Mouse (Mus musculus) urinary bladder, postnatal 14 days (tissue): ENCODE results near the gene Stim2.

ENCODE experiments used
- DNase-seq: peaks from one replicate; pipeline ENCODE4 v3.0.0; 2021; ENCODE audit warnings: low spot score

Stim2 gene

GRCm38 (mm10) chr5:54049145-54049733 is 50.9 kb downstream of the Stim2 start:
- DNase-seq = no peak

- no peak for DNase-seq
Observed at GRCm38 (mm10) chr5:54049940-54050339, 51.6 kb downstream of the Stim2 start.

DNA sequence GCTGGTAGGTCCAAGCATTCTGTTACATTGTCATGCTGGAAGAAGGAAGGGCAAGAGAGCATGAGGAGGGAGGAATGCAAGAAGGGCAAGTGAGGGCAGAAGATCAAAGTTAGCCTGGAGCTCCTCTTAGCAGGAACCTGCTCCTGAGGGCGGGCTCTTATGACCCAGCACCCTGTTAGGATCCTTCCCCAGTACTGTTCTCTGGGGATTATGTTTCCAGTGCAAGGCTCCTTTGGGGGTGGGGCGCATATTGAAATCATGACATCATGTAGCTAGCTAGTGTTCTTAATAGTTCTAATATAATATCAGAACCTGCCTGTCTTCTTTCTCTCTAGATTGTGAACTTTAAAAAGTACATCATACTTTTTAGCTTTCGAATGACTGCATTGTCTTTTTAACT is 52.8 kb downstream of the Stim2 start:
- DNase-seq = no peak

GRCm38 (mm10) chr5:54052205-54052604 is 53.9 kb downstream of the Stim2 start:
- DNase-seq = no peak

GRCm38 (mm10) chr5:54053673-54054366 is 55.5 kb downstream of the Stim2 start:
- no peak for DNase-seq

GRCm38 (mm10) chr5:54056266-54056665 is 58.0 kb downstream of the Stim2 start:
- DNase-seq = no peak

DNA sequence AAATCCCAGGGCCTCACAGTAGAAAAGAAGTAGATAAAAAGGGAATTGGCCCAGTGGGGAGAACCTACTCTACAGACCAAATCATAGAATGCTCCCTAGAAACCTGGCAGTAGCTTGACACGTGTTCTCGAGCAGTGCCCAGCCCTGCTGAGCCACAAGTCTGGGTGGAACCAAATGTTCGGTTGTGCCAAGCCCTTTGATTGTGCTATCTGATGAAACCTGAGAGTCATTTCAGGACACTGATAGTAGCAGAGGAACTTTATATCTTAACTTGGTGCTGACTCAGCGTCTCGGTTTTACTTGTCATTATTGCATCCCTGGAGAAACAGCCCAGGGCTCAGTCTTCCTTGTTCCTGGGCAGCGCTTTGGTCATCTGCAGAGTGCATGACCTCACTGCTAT is 61.7 kb downstream of the Stim2 start:
- DNase-seq = no peak

GRCm38 (mm10) chr5:54062079-54062478 is 63.8 kb downstream of the Stim2 start:
- no peak for DNase-seq

GRCm38 (mm10) chr5:54067591-54067990 is 69.3 kb downstream of the Stim2 start:
- no peak for DNase-seq

DNA sequence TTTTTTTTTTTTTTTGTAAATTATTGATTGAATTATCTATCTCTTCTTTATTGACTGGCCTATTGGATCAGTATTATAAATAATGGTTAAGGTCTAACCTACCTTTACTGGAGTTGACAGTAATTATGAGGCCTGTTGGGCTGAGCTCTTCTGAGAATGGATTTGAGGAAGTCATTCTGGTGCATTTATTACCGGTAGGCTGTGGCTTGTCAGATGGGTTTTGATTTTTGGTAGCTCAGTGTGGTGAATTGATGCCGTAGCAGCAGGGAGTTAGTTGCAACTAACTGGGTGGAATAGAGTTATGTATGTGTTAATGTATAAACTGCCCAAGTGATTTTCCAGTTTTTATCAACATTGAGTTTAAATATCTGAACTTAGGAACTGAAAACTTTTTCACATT is 72.2 kb downstream of the Stim2 start:
- DNase-seq = no peak

DNA sequence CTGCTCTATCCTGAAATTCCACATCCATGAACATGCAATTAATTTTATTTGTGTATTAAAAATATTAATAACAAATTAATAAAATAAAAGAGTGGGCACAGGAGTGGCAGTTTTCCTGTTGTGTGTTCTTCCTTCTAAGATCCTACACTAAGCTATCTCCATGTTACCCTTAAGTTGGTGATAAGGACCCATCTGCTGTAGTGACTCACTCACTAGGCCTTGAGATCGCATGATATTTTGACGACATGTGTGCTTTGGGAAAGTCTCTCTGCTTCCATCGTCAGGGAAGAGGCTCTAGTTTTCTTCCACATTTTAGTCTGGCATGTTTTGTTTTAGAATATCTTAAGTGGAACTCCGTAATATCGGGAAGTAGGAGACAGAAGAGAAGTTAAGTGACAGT is 73.0 kb downstream of the Stim2 start:
- DNase-seq = no peak

GRCm38 (mm10) chr5:54071705-54072104 is 73.4 kb downstream of the Stim2 start:
- no peak for DNase-seq

DNA sequence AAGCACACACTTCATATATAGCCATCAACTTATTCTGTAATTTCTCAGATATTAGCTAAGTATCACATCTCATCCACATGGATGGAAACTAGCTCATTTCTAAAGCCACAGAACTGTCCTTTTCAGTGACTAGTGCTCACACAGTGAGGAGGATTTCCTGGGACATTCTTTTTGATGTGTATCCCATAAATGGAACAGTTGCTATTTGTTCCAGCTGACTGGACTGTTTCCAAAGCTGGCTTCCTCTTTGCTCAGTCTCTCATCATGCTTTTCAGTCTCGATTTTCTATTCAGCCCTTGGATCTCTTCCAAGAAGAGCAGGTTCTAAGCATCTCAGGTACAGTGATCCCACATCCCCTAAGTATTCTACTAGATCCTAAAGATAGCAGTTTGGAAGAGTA is 75.0 kb downstream of the Stim2 start:
- no peak for DNase-seq

DNA sequence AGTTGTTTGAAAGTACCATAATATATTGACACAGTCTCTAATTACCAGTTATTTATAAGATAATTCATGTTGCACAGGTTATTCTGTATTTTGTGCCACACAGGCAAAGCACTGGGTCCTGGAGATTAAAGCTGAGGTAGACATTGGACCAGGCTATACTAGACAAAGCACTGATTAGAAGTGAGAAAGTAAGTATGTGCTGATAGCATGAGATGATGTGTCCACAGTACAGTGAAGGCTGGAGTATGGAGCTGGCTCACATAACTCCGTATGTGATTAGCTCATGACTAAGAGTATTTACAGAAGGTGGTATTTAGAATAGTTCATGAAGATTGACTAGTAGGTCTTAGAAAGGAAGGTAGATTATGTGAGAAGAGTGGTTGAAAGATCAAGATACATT is 81.7 kb downstream of the Stim2 start:
- no peak for DNase-seq

DNA sequence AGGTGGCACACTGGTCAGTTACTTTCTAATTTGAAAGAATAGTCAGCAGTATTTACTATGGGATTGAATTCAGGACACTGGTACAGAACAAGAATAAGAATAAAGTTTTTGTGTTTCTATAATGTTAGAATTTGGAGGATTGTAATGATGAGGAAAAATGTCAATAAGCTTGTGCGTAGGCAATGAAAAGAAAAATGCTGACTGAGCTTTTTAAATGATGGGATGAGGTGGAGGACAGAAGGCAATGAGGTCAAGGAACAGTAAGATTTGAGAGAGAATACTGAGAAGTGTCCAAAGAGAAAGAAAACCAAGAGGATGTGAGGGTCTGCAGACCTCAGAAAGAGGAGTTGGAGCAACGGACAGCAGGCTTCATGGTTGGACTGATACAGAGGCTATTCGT is 89.6 kb downstream of the Stim2 start:
- DNase-seq = no peak

- DNase-seq = no peak
Observed at GRCm38 (mm10) chr5:54098219-54098618, 99.9 kb downstream of the Stim2 start.

- DNase-seq = no peak
Observed at GRCm38 (mm10) chr5:54100916-54101315, 102.6 kb downstream of the Stim2 start.

DNA sequence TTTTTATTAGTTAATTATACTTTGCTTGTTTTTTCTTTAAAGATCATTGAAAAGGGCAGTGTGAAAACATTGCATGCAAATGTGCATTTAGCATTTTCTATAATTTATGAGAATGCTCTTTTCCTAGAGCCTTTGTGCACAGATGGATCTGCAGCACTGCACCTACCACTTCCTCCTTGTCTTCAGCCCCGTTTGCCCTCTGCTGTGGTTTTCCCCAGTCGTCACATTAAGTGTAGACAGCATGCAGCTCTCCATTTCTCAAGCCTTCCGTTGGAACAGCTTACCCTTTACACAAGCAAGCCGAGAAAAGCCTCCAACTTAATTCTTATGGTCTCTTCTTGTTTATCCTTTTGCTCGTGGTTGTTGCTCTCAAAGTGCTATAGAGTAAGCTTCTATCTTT is 103.0 kb downstream of the Stim2 start:
- no peak for DNase-seq

DNA sequence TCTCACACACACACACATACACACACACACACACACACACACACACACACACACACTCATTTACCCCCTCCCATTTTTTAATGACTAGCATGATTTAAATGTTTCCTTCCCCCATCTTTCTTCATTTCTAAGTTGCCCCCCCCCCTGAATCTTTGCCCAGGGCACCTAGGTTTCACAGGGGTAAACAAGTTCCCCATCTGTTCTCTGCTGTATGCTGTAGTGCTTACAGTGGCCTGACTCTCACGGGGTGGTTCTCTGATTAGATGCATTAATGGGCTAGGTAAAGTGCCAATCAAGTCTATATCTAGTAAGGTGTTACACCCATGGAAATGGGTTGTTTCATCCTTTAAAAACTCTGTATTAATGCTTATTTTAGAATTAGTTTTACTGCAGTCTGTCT is 103.7 kb downstream of the Stim2 start:
- no peak for DNase-seq

DNA sequence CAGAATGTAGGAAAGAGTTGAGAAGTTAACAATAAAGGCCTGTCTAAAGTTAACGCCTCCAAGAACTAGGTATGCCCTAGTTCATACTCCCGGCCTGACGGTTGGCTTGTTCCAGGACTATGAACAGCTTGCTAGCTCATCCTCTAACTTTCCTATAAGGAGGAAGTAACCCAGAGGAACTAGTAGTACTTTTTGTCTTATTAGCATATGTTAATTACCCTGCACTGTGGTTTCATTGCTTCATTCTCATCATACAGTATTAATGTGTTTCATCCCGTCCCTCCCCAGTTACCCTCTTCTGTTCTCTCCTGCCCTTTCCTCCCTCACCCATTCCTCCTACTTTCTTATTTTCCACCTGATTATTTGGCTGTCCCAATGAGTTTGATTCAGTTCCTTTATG is 108.4 kb downstream of the Stim2 start:
- DNase-seq = no peak

GRCm38 (mm10) chr5:54107069-54107468 is 108.8 kb downstream of the Stim2 start:
- no peak for DNase-seq

GRCm38 (mm10) chr5:54109096-54109495 is 110.8 kb downstream of the Stim2 start:
- DNase-seq = no peak

DNA sequence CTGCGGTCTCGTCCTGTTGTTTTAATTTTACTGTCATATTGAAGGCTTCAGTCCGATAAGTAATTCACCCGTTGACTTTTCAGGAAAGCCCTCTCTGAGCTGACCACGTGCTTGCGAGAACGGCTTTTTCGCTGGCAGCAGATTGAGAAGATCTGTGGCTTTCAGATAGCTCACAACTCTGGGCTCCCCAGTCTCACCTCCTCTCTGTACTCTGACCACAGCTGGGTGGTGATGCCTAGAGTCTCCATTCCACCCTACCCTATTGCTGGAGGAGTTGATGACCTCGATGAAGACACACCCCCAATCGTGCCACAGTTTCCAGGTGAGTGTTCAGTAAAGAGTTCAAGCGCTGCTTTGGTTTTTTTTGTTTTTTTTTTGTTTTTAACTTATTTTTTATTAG is 112.5 kb downstream of the Stim2 start:
- no peak for DNase-seq

DNA sequence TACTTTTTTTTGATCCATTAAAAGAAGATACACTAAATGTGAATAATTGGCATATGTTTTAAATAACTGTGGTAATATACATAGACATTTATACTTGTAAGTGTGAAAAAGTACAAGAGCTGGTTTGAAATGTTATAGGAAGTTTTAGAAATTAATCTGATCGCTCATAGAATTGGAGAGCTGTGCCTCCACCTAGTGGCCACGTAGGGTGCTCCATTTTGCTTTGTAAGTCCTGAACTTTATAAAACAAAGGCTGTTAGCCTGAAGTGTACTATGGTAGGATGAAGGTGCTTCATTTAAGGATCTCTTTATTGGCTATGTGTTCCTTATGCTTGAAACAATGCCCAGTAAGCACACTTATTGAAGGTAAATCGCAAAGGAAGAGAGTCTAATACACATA is 115.0 kb downstream of the Stim2 start:
- DNase-seq = peak; percentile 68
